Comparison of ENCODE assay signal across 24 mouse cellular contexts in the genomic region with DNA sequence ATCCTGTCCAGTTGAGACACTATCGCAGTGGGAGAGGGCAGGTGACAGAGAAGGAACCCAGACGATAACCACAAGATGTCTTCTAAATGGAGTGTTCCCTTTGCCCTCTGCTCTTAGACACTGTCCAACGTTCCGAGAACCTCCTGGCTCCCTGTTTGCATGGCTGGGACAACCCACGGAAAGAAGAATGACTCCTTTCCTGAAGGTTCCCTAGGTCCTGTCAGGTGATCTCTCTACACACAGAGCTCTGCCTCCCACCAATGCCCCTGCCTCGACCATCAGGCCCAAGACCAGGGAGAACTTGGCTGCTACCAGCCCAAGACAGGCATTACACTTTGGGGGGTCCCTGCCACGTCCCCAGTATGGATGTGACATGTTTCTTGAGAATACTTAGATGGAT.
DNase-seq lines count a peak whose midpoint lies in the region; ATAC-seq lines count a peak whose summit lies in the region.
"Had no signal": no experiment of that assay in that cellular context is flagged by ENCODE, and none has a peak within 500 bp of the region (broad histone marks: within the 10 kb centered on the region; RNA-seq: fewer than 3 reads in every experiment).

No protein-coding gene starts in this region.

- ATAC-seq in embryonic facial prominence, embryonic 13.5 days (ENCODE audit: insufficient number of reproducible peaks, insufficient read depth, low FRiP score, low TSS enrichment, low read depth) = no peak
- ATAC-seq in neural tube, embryonic 15.5 days (ENCODE audit: low FRiP score) = no peak
- ATAC-seq: activated CD4-positive, CD25-positive, alpha-beta regulatory T cell, adult 4 months; CD4-positive, CD25-positive, alpha-beta regulatory T cell, adult 4 months; forebrain, embryonic 15.5 days; hindbrain, postnatal 0 days; inflammation-experienced regulatory T-cells, adult 6 months; intestine, embryonic 16.5 days had no signal

- intact Hi-C loops in heart, postnatal 25 days (cut with DNase I) = no loop called here

- peak overlapping the region; percentile 58 for H3K27ac ChIP-seq in embryonic facial prominence, embryonic 10.5 days (replicated peaks)
- peak overlapping the region; percentile 51 for H3K27ac ChIP-seq in embryonic facial prominence, embryonic 13.5 days
- no peak overlapping the region for H3K27ac ChIP-seq in neural tube, embryonic 15.5 days (replicated peaks)
- H3K27ac ChIP-seq: forebrain, embryonic 15.5 days; hindbrain, embryonic 14.5 days; hindbrain, postnatal 0 days had no signal

- peak; percentile 78 for DNase-seq in heart, adult 11 months
- DNase-seq in heart, postnatal 25 days (ENCODE audit: low spot score) = no peak
- no peak for DNase-seq in embryonic facial prominence, embryonic 10.5 days (ENCODE audit: low spot score)
- DNase-seq in Muller cell, postnatal 12 days (ENCODE audit: inconsistent ontology term) = no peak
- DNase-seq: adrenal gland, adult 8-10 months; adrenal gland, postnatal 25 days; cerebellum, adult 11-12 months; cerebellum, adult 9-10 months; cerebellum, postnatal 14 days; gastrocnemius, postnatal 10 days; gastrocnemius, postnatal 36 days; heart, postnatal 4 days; kidney, adult 18-20 months had no signal

- WGBS in embryonic facial prominence, embryonic 10.5 days = 90% methylated on average over 7 of the region's 7 CpGs
- WGBS in embryonic facial prominence, embryonic 13.5 days = 86% methylated on average over 7 of the region's 7 CpGs
- whole genome bisulfite sequencing in neural tube, embryonic 15.5 days = 94% methylated on average over 7 of the region's 7 CpGs

- H3K9me3 ChIP-seq in embryonic facial prominence, embryonic 10.5 days = no peaks in the 10 kb centered on the region
- H3K9me3 ChIP-seq in embryonic facial prominence, embryonic 13.5 days = no peaks in the 10 kb centered on the region
- H3K9me3 ChIP-seq in neural tube, embryonic 15.5 days (replicated peaks) = no peaks in the 10 kb centered on the region
- H3K9me3 ChIP-seq: embryonic facial prominence, embryonic 12.5 days; forebrain, embryonic 15.5 days had no signal

- H3K9ac ChIP-seq in embryonic facial prominence, embryonic 13.5 days = no peak overlapping the region
- no peak overlapping the region for H3K9ac ChIP-seq in neural tube, embryonic 15.5 days (replicated peaks)
- H3K9ac ChIP-seq: embryonic facial prominence, embryonic 12.5 days; forebrain, embryonic 15.5 days; hindbrain, embryonic 14.5 days had no signal

- no peak overlapping the region for H3K4me2 ChIP-seq in embryonic facial prominence, embryonic 13.5 days
- no peak overlapping the region for H3K4me2 ChIP-seq in neural tube, embryonic 15.5 days
- H3K4me2 ChIP-seq: forebrain, embryonic 15.5 days; hindbrain, embryonic 14.5 days had no signal

- H3K36me3 ChIP-seq in embryonic facial prominence, embryonic 10.5 days (replicated peaks) = no peaks in the 10 kb centered on the region
- H3K36me3 ChIP-seq in embryonic facial prominence, embryonic 13.5 days = no peaks in the 10 kb centered on the region
- H3K36me3 ChIP-seq in neural tube, embryonic 15.5 days = no peaks in the 10 kb centered on the region
- H3K36me3 ChIP-seq: embryonic facial prominence, embryonic 12.5 days; forebrain, embryonic 15.5 days had no signal

- H3K4me1 ChIP-seq in embryonic facial prominence, embryonic 10.5 days = peaks cover 74% of the 10 kb centered on the region
- H3K4me1 ChIP-seq in embryonic facial prominence, embryonic 13.5 days = peaks cover 79% of the 10 kb centered on the region
- peaks cover 23% of the 10 kb centered on the region for H3K4me1 ChIP-seq in neural tube, embryonic 15.5 days
- H3K4me1 ChIP-seq: forebrain, embryonic 15.5 days had no signal

- H3K4me3 ChIP-seq in embryonic facial prominence, embryonic 10.5 days = no peak overlapping the region
- no peak overlapping the region for H3K4me3 ChIP-seq in embryonic facial prominence, embryonic 13.5 days
- no peak overlapping the region for H3K4me3 ChIP-seq in neural tube, embryonic 15.5 days (replicated peaks)
- H3K4me3 ChIP-seq: embryonic facial prominence, embryonic 12.5 days; erythroblast, embryonic 14.5 days; forebrain, embryonic 15.5 days had no signal

- H3K27me3 ChIP-seq in embryonic facial prominence, embryonic 10.5 days (replicated peaks; ENCODE audit: low read depth, poor library complexity, severe bottlenecking) = no peaks in the 10 kb centered on the region
- H3K27me3 ChIP-seq in embryonic facial prominence, embryonic 13.5 days = no peaks in the 10 kb centered on the region
- H3K27me3 ChIP-seq in neural tube, embryonic 15.5 days (replicated peaks) = no peaks in the 10 kb centered on the region
- H3K27me3 ChIP-seq: embryonic facial prominence, embryonic 12.5 days; forebrain, embryonic 15.5 days had no signal
